Mouse (Mus musculus): ENCODE results near the gene Sdccag8. TPM values are rescaled to one million over a fixed set of nuclear protein-coding genes. Genes with fewer than 3 reads are reported as not detected.

Sdccag8 gene
- polyA plus RNA-seq, 1 experiment, result 21.3 TPM

DNA sequence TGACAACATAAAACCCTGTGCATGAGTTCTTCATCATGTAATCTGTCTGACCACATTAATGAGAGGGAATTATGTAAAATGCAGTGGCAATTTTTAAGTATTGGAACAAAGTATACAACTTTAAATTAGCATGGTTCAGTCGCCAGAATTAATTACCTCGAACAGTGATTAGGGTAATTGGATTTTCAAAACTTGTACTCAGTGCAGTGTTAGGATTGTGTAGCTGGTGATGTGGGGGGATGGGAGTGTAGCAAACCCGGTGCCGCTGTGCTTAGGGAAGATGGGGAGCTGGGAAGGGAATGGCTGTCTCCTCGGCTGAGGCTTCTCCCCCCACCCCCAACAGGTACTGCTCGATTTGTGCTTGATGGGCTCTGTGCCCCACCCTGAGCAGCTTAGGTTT lies 188.5 kb downstream of the Sdccag8 start:
- DNase-seq (ENCODE audit: extremely low spot score in 1 of 2, low spot score in 1 of 2), result no peak

DNA sequence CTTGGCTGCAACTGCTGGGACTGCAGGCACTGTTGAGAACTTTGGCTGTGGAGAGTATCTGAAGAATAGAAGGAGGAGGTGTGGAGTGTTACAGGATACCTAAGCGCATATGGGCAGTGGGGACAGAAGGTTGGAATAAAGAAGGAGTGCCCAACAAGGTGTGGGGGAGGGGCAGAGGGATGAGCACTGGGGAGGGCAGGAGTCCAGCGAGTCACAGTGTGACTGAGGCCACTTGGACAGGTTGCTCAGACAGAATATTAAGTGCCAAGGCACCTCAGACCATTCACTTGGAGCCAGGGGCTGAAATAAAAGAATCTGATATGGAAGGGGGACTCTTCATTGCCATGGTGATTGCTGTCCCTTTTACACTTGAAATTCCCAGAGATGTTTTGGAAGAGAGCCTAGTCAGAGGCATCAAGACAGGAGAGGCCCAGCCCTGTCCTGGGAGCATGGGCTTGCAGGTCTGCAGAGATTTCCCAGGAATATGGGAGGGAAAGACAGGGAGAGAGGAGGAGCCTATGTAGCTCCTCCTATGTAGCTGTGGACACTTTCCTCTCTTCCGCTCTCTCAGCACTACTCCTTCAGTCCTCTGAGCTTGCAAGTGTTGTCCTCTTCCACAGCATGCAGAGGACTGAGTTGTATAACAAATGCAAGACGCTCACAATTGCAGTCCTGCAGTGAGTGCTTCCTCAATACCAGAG lies 189.7 kb downstream of the Sdccag8 start:
- DNase-seq (ENCODE audit: extremely low spot score in 1 of 2, low spot score in 1 of 2), result no peak

DNA sequence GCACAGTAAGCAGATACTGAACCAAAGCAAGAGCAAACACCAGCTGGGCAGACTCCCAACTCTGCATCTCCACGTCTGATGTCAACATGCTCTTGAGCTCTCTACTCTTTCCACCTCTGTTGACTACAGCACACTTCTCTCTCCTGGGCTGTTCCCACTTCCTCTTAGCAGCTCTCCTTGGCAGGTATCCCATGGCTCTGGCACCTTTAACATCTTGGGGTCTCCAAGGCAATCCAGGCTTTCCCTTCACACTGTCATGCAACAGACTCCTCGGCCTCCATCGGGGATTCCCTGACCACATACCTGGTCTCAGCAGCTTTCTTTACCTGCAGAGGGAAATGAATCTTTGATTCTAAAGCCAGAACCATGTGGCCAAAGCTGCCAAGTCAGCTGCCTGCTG lies 192.9 kb downstream of the Sdccag8 start:
- no peak for DNase-seq (ENCODE audit: extremely low spot score in 1 of 2, low spot score in 1 of 2)

DNA sequence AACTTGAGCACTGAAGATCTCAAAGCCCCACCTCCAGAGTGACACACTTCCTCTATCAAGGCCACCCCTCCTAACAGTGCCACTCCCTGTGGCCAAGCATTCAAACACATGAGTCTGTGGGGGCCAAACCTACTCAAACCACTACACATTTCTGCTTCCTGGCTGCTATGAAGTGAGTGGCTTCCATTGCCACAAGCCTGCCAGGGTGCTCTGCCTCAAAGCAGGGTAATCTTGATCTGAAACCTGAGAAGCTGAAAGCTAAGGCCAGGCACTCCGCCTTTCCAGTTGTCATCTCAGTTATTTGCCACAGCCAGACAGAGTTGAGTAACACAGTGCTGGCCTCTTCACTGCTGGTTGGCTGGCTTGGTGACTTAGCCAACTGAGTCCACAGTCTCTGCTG lies 194.3 kb downstream of the Sdccag8 start:
- no peak for DNase-seq (ENCODE audit: extremely low spot score in 1 of 2, low spot score in 1 of 2)

DNA sequence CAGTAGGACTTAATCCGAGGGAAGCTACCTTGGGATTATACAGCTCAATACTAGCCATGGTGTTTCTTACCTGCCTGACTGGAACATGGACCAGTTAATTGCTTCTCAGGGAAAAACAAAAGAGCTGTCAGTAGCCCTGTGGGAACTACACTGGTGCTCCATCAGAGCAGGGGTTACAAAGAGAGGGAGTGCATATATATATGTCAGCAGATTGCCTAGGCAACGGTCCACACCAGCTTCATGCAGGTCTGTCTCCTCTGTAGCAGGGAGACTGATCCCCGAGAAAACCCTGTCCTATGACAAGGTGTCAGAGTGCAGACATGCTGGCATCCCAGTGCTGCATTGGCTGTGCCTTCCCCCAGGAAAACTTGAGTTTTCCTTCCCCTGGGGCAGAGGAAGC lies 195.6 kb downstream of the Sdccag8 start:
- no peak for DNase-seq (ENCODE audit: extremely low spot score in 1 of 2, low spot score in 1 of 2)

DNA sequence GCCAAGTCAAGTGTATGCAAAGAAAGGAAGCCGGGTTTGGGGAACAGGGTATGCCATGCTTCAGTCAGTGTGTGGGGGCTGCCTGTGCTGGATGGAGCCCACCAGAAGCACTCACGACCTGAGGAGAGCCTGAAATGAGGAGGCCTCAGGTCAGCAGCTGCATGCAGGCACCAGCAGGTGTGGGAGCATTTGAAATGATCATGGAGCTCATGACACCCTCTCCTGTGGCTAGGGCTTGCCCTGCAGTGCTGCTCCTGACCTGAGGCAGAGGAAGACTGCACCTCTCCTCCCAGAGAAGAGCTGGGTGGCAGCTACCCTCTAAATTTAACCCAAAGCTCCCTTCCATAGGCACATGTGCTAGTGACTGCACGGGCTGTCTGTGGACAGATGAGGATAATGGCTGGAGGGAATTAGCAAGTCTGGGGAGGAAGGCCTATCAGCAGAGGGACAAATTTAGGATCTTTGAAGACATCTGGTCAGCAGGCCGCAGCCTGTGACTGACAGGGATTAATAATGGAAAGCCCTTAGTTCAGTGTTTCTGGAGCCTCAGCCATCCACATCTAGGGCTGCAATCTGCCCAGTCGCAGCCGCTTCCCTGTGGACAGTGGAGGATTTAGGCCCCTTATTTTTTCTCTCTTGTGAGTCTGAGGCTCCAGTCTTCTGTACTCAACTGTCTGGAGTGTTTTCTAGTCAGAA lies 196.3 kb downstream of the Sdccag8 start:
- no peak for DNase-seq (ENCODE audit: extremely low spot score in 1 of 2, low spot score in 1 of 2)

DNA sequence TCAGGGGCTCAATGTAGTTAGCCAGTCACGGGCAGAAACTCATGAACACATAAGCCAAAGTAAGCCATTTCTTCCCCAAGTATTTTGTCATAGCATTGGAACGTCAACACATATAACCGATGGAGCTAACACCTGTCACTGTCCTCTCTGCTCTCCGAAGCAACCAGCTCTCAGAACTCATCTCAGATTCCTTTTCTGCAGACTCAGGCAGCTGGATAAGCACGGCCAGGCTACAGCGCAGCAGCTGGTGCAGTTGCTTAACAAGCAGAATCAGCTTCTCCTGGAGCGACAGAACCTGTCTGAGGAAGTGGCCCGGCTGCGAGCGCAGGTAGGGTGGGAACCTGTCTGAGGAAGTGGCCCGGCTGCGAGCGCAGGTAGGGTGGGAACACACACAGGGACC lies 197.2 kb downstream of the Sdccag8 start:
- no peak for DNase-seq (ENCODE audit: extremely low spot score in 1 of 2, low spot score in 1 of 2)

DNA sequence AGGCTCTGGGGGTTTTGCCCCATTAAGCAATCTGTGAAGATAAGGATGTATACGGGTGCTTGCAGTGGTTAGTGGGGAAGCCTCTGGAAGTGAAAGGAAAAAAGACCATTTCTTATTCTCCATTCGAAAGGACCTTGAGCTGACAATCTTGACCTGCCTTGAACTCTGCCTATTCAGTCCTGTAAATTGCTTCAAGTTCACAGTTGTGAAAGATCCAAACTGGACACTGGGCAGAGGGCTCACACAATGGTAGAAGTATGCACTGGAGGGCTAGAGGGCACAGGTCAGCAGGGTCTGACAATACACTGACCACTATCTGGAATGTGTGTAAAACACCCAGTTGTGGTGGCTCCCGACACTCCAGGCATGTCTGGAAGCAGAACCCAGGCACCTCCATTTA lies 198.3 kb downstream of the Sdccag8 start:
- DNase-seq (ENCODE audit: extremely low spot score in 1 of 2, low spot score in 1 of 2), result no peak

DNA sequence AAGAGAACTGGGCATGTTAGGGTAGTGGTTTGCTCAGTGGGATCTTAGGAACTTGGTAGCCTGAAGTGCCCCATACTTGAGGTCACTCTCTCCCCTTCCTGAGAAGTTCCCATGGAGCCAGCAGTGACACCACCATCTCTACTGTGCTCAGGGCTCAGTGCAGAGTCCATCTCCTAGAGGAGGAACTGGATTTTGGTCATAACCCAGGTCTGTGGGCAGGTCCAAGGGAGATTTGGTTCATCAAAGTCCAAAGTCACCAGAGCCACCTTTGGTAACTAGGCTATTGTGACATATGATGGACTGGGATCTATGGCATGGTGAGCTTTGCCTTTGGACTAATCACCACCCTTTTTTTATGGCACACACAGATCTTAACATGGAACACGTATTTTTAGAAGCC lies 198.9 kb downstream of the Sdccag8 start:
- DNase-seq (ENCODE audit: extremely low spot score in 1 of 2, low spot score in 1 of 2), result no peak

DNA sequence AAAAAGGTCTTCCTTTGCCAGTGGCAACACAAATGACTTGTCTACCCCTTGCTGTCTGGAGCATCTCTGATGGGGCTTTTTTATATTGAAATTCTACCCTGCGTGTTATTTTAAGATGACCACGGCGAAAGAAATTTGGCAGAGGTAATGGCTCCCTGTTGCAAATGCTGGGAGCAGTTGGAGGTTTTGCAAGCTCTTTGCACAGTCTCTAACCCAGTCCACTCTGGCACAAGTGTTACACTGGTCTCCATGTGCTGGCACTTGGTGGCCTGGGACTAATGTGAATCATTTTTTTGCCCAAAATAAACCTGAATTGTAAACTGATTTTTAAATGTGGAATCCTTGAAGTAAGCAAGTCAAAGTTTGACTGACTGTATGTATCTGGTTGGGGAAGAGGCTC lies 199.3 kb downstream of the Sdccag8 start:
- no peak for DNase-seq (ENCODE audit: extremely low spot score in 1 of 2, low spot score in 1 of 2)

DNA sequence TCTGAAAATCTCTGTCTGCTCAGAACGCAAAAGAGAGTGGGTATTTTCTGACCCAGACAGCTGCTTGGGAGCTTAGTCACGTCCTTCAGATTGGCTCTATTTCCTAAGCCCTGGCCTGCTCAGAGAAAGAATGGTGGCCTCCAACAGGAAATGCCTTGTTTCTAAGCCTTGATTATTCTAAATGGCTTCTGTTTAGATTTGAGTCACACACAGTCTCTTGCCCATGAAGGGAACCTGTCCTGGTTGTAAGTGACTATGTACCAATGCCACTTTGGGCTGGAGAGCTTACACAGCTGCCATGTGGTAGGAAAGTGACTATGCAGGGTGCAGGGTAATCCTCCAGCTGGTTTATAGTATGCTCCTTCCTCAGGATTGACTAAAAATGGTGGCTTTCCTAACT lies 199.9 kb downstream of the Sdccag8 start:
- peak in 1 of 2 experiments; percentile 44 for DNase-seq (ENCODE audit: extremely low spot score in 1 of 2, low spot score in 1 of 2)

DNA sequence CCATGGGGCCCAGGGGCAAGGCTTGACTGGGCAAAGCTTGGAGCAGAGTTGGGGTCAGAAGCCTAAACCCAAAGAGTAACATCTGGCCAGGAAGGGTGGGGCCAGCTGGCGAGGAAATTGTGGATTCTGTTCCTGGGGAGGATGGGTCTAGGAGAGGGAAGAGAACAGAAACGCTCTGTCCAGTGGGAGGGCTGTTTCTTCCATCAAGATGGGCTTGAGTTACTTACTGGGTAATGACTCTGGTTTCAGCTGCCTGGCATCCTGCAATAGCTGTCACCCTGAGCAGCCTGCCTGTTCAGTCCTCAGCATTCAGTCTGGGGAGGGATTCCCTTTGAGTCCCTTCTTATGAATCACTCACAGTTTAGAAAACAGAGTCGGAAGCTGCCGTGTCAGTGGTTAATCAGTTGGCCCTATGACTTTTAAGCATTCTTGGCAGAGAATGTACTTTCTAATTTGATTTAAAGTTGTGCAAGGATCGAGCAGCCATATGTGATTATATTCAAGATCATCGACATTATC lies 200.5 kb downstream of the Sdccag8 start:
- DNase-seq (ENCODE audit: extremely low spot score in 1 of 2, low spot score in 1 of 2), result no peak

DNA sequence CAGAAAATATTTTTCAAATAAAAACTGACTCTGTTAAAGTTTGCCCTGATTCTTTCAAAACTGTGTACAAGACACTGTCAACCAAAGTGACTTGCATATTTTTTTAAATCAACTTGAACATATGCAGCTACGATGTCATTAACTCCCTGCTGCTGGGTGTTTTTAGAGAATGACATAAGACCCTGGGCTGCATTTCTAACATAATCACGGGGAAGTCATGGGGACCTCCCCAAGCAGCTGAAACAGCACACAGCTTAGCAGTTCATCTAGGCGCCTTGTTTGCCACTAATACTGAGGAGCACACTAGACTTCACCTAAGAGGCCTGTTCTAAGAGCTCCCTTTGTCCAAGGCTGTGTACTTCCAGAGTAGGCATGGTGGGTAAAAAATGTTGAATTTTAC lies 201.5 kb downstream of the Sdccag8 start:
- DNase-seq (ENCODE audit: extremely low spot score in 1 of 2, low spot score in 1 of 2), result no peak

DNA sequence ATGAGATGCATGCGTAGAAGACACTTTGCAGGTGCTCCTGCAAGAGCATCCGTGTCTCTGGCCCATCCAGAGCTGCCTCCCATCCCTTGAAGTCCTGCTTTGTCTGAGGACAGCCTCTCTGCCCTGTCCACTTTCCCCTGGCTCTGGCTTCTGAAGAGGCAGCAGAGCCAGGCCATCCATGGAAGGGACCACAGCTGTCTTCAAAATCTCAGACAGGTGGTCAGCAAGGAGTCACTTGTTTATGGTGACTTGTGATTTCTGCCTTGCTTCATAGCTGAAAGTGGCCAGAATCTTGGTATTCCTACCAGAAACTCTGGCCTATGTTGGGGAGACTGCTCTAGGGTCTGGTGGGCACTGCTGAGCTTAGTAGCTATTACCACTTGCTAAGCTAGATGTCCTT lies 202.3 kb downstream of the Sdccag8 start:
- no peak for DNase-seq (ENCODE audit: extremely low spot score in 1 of 2, low spot score in 1 of 2)

DNA sequence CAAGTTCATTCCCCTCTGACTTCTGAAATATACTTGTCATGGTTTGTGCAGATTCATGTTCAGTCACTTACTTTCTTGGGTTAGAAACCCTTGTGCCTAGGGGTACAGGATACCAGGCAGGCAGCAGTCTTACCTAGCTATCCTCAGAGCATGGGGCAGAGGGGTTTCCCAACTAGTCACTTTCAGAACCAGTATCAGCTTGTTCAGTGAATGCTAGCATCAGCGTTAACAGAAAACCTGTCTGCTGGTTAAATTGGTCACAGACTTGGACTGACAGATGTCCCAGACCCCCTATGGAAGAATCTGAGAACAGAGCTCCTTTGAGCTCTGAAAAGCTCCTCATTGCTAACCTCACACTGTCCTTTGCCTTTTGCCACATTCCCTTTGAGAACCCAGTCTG lies 204.3 kb downstream of the Sdccag8 start:
- no peak for DNase-seq (ENCODE audit: extremely low spot score in 1 of 2, low spot score in 1 of 2)

DNA sequence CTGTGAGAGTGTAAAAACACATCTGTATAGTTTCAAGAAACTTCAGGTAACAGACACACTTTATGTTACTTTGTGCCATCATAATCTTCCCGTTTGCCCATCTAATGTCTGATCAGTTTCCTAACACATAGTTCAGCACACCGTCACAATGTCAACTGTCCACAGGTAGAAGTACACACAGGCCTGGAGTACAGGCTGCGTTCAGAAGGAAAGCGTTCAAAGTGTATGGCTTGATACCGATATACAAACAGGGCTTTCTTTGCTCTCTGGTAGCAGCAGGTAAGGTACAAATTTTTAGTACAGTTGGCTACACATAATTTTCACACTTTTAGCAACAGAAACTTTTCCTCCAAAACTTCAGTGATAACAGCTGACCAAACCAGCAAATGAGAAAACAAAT lies 205.2 kb downstream of the Sdccag8 start:
- DNase-seq (ENCODE audit: extremely low spot score in 1 of 2, low spot score in 1 of 2), result no peak

DNA sequence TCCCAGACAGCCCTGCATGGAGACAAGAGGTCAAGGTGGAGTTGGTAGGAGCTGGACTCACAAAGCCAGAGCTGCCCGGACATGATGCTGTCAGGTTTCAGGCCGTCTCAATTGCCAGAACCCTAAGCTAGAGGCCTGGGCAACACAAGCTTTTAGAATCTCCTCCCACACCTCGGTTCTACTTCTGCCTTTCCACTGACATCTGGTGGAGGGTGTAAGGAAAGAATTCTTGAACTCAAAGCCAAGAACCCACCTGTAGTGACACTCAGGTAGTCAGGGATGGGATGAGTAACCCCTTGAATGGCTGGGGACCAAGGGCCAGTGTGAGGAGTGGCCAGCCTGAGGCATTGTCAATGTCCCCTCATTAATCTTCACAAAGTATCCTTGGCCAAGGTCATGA lies 208.3 kb downstream of the Sdccag8 start:
- DNase-seq (ENCODE audit: extremely low spot score in 1 of 2, low spot score in 1 of 2), result no peak

DNA sequence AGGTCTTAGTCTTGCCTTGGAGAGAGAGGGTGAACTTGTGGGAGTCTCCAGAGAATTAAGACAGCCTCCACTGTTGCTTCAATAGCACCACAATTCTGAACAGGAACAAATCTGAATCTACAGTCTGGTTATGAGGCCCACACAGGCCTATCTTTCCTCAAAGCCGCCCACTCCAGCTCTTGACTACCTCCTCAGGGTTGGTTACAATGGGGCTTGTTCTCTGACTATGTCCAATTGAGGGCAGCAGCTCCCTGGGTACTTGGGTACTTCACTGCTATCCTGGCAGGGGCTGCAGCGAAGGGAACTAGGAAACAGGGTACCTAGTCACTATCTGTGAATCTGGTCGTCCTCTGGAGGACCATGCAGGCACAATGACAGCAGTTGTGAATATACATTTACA lies 213.2 kb downstream of the Sdccag8 start:
- peak in 1 of 2 experiments; percentile 41 for DNase-seq (ENCODE audit: extremely low spot score in 1 of 2, low spot score in 1 of 2)

DNA sequence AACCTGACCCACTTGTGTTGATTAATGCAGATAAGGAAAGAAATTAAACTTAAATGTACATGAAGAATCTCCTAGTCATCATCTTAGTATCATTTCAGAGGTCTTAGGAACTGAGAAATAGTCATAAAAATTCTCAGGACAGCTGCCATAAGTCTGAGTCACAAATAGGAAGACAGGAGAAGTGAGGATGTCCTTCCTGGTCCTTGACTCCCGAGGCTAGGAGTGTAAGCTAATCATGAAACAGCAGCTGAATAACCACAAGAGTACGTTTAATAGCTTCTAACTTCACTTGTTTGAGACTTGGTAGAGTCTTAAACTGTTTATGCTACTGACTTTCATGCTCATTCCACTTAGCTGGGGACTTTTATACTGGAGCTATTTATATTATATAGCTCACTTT lies 214.6 kb downstream of the Sdccag8 start:
- no peak for DNase-seq (ENCODE audit: extremely low spot score in 1 of 2, low spot score in 1 of 2)

DNA sequence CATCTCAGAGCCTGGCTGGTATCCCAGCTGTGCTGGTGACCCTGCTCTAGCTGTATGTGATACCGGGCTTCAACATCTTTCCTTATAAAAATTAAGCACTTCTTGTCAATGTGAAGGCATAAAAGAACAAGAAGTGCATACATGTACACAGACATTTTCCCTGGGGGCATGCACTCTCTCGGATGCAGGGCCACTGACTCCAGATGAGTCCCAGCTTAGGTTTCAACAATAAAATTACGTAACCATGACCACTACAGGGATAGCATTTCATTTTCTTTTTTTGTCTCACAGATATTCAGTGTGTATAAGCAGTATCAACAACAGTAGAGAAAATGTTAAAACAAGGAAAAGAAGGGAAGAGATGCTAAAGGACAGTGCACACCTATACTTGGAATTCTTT lies 216.2 kb downstream of the Sdccag8 start:
- DNase-seq (ENCODE audit: extremely low spot score in 1 of 2, low spot score in 1 of 2), result no peak

DNA sequence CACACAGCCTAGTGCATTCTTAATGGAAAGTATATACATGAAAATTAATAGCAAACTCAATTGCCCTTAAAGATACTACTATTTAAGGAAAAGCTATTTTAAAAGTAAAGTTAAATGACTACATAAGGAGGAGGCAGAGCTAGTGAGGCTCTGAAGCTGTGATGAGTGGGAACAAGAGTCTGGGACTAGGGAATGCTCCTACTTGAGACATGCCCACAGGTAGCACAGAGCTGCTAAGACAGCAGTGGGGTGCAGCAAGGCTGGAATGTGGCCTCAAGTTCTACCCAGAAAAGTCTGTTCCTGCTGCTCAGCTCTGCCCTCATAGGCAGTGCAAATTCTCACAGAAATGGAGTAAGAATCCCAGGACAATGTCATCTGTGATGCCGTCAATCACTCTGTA lies 216.7 kb downstream of the Sdccag8 start:
- no peak for DNase-seq (ENCODE audit: extremely low spot score in 1 of 2, low spot score in 1 of 2)

DNA sequence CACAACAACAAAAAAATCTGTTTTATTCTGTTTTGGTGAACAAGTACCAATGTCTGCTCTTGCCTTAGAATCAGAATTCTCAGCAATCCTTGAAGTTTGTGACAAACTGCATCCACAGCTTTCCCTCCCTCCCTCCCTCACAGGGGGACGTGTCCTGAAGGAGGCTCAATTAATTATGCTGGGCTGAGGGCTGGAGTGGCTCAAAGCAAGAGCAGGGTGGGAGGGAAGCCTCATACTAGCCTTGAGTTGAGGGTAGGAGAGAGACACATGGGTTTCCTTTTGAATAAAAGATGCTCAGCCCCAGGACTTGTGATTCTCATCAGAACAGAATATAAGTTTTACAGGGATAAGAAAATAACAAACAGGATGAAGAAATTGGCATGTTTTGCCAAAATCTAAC lies 217.8 kb downstream of the Sdccag8 start:
- DNase-seq (ENCODE audit: extremely low spot score in 1 of 2, low spot score in 1 of 2), result no peak
